Mouse (Mus musculus) urinary bladder, postnatal 36 days (tissue): Measurements from ENCODE around the gene Ubxn4.
"Not testable (repeated sequence)": the region's sequence is repeated elsewhere in the genome, so short reads cannot be mapped to it uniquely, and the experiment has no call there.

Experiments
- DNase-seq, 2 experiments: peaks; one replicate each; pipeline ENCODE4 v3.0.0; 2022; ENCODE audit warnings: low spot score in 2 of 2, mixed read lengths in 1 of 2

Ubxn4 gene

GRCm38 (mm10) chr1:128243627-128243995, at the start of gene Ubxn4:
TSS of gene Ubxn4 (plus strand) at chr1:128243964.
- DNase-seq: no peak

DNA sequence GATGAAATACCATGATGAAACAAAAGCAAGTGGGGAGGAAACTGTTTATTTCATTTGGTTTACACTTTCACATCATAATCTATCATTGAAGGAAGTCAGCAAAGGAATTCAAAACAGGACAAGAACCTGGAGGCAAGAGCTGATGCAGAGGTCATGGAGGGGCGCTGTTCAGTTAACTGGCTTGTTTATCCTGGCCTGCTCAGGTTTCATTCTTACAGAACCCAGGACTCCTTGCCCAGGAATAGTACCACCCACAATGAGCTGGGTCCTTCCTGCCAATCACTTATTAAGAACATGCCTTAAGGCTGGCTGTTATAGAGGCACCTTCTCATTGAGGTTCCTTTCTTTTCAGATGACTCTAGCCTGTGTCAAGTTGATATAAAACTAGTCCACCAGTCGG, 49.8 kb upstream of the Ubxn4 start:
- no peak for DNase-seq

DNA sequence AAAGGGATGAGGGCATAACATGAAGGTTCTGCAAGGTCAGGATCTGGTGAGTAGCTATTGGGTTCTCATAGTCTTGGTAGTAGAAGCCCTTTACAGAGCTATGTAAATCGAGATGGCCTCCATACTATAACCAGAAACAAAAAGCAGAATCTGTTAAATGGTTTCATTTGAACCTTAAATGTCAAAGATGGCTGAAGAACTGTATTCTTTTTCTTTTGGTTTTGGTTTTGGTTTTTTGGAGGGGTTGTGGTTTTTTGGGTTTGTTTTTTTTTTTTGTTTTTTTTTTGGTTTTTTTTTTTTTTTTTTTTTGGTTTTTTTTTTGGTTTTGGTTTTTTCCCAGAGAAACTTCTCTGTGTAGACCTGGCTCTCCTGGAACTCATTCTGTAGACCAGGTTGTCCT, 46.4 kb upstream of the Ubxn4 start:
- DNase-seq: no peak

DNA sequence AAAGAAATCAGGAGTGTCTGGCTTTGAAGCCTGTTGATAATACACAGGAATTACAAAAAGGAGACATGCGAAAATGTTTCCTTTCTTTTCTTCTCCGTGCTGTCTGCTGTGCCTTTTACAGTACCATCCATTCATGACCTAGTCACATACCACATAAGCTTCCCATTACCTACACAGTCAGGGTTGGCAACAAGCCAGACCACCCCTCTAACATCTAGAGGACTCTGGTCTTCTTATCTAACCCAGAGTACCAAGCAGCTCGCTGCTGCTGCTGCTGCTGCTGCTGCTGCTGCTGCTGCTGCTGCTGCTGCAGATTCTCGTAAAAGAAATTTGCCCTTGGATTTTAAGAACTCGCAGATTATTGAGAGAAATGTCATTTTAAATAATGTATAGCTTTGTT, 30.5 kb upstream of the Ubxn4 start:
- DNase-seq: no peak

GRCm38 (mm10) chr1:128221886-128222285, 21.9 kb upstream of the Ubxn4 start:
- no peak for DNase-seq

- no peak for DNase-seq
Measured at GRCm38 (mm10) chr1:128223304-128223703, 20.5 kb upstream of the Ubxn4 start.

- no peak for DNase-seq
Measured at GRCm38 (mm10) chr1:128235181-128235580, 8.6 kb upstream of the Ubxn4 start.

- peak; percentile 89 to 93 for DNase-seq
Measured at GRCm38 (mm10) chr1:128243996-128244726, 397 bp downstream of the Ubxn4 start.

GRCm38 (mm10) chr1:128244727-128245355, 1.1 kb downstream of the Ubxn4 start:
- DNase-seq: peak in 1 of 2 experiments; percentile 28

DNA sequence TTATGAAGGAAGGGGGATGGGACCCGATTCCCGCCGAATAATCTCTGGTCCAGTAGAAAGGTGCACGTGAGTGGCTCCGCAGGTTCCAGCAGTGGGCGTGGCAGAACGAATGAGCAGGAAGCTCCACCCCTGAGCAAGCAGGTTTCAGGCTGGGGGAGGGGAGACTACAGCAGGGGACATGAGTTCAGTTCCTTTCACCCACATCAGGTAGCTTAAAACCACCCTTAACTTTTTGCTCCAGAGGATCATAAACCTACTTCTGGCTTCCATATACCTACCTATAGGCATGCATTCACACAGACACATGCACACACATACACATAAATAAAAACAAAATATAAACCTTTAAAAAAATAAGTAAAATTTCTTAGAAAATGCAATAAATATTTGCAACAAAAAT, 23.3 kb downstream of the Ubxn4 start:
- not testable (repeated sequence) for DNase-seq

GRCm38 (mm10) chr1:128270731-128271130, 27.0 kb downstream of the Ubxn4 start:
- DNase-seq: no peak

GRCm38 (mm10) chr1:128275908-128276307, 32.1 kb downstream of the Ubxn4 start:
- no peak for DNase-seq

DNA sequence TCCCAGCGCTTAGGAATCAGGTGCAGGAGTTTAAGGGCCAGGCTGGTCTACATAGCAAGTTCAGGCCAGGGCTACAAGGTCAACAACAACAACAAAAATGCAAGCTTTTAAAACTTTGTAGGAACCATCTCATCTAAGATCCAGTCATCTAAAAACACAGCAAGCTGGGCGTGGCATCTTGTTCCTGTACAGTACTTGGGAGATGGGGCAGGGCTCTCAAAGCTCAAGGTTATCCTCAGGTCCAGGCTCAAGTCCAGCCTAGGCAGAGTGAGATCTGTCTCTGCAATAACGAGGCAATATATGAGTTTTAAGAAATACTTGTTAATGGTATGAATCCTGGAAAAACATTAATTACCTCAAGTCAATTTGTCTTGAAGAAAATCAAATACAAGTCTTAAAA, 34.8 kb downstream of the Ubxn4 start:
- no peak for DNase-seq

DNA sequence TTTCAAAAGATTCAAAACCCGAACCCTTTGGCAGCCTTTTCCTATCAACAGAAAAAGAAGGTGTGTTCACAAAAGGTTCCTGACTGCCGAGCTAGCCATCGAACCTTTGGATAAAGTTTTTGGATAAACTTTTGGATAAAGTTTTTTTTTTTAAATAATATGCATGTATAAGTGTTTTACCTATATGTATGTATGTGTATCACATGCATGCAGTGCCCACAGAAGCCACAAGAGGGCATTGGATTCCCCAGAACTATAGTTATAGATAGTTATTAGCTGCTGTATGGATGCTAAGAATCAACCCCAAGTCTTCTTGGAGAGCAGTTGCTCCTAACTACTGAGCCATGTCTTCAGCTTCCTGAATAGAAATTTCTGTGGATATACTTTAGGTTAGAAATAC, 38.0 kb downstream of the Ubxn4 start:
- DNase-seq: no peak

DNA sequence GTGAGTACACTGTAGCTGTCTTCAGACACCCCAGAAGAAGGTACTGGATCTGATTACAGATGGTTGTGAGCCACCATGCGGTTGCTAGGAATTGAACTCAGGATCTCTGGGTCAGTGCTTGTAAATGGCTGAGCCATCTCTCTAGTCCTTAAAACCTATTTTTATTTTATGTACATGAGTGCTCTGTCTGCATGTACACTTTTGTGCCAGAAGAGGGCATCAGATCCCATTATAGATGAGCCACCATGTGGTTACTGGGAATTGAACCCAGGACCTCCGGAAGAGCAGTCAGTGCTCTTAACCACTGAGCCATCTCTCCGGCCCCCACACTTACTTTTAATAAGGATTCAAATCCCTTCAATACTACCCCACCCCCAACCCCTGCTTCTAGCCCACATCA, 39.2 kb downstream of the Ubxn4 start:
- no peak for DNase-seq

DNA sequence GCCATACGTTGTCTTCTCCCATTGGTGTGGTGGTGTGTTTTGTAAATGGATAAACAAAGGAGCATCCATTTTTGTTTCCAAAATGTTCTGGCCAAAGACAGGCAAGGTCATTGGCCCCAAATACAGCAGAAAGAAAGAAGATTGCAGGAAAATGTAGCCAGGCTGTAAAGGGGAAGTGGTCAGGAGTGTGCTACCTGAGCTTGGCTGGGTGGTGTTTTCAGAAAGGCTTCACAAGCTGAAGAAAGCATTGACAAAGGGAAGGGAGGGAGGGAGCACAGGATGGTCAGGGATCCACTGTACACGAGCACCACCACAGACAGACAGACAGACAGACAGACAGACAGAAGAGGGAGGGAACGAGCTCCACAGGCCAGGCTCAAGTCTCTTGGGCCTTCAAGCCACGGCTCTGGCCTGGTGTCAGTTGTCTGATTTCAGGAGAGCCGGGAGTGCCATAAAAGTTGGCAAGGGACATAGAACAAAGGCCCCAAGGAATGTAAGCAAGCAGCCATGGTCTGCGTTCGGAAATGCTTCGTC, 40.5 kb downstream of the Ubxn4 start:
- no peak for DNase-seq

- DNase-seq: no peak
Measured at GRCm38 (mm10) chr1:128285136-128285535, 41.4 kb downstream of the Ubxn4 start.

DNA sequence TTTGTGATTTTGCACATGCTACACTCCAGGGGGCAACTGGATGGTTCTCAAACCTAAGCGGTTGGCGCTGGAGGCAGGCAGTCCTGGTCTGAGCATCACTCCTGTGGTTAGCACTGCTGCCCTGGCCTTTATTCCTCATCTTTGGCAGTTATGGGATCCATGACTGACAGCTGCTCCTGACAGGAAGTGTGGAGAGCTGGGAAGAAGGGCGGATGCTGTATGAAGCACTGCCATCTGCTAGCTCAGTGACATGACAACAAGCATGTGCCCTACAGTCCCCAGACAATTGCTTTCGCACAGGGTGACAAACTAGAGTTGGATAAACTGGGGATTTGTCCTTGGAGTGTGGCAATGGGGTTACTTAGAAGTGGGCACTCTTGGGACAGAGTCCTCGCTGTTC, 46.5 kb downstream of the Ubxn4 start:
- no peak for DNase-seq

DNA sequence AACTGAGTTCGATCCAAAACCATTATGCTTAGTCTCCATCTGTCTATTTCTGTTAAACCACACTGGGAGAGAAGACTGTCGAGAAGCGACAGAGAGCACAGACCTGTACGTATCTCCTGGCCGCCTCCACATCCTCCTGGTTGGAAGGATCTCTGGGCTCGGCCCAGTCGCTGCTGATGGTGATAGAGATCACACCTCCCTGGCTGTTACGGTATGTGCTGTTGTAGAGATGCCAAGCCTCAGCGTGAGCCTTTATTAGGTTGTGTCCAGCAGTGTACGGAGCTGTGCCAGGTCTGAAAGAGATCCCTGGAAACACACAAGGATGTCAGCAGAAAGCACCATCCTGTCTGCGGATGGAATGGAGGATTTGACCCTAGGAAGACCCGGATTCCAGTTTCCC, 49.8 kb downstream of the Ubxn4 start:
- no peak for DNase-seq

DNA sequence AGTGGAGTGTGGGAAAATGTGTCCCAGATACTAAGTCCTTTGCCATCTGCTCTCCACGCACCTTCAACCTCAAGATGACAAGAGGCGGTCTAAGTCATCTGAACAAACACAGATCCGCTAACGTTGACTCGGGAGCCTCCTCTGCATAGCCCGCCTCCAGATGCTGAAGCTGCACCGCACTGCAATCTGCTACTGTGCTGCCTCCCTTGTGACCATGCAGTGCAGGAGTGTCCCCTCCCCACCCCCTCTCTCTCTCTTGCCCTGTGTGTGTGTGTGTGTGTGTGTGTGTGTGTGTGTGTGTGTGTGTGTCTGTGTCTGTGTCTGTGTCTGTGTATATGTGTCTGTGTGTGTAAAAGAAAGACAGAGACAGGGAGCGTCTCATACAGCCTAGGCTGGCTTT, 51.5 kb downstream of the Ubxn4 start:
- no peak for DNase-seq

DNA sequence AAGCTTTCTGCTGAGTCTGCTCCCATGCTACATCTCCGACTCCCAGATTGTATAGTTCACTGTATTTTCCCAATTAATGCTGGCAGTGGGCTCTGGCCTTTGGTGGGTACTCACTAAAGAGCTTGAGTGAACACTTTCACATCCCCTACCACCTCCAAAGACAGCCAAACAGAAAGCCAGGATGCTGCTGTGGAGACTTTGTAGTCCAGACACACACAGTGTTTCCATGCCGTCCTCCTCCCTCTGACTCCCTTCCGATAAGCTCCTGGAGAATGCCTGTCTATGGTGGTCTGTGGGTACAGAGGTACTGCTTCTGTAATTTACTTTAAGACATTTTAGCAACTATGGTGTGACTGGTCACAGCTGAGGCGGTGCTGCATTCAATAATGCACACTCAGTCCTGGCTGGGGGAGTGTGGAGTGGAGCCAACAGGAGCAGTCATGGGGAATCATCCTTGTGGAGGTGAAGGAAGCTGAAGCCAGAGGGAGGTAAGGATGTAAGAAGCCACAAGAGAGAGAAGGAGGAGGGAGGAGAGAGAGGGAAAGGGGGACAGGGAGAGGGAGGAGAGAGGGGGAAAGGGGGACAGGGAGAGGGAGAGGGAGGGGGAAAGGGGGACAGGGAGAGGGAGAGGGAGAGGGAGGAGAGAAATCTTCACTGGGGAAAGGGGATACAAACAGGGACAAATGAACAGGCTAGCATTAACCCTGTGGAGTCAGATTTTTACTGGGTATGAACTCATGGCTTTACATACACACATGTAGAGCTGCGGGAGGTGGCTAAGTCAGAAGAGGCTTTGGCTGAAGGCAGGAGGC, 52.2 kb downstream of the Ubxn4 start:
- no peak for DNase-seq

- no peak for DNase-seq
Measured at GRCm38 (mm10) chr1:128303900-128304299, 60.1 kb downstream of the Ubxn4 start.

DNA sequence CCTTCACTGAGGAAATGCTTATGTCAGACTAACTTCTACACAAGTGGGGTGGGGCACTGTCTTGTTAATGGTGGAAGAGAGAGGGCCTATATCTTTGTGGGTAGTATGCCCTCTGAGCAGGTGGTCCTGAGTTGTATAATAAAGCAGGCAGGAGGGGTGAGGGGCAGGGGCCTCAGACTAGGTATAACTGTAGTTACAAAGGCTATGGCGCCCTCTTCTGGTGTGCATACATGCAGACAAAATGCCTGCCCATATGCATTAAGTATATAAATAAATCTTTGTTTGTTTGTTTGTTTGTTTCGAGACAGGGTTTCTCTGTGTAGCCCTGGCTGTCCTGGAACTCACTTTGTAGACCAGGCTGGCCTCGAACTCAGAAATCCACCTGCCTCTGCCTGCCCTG, 65.3 kb downstream of the Ubxn4 start:
- no peak for DNase-seq
